In the genomic region with DNA sequence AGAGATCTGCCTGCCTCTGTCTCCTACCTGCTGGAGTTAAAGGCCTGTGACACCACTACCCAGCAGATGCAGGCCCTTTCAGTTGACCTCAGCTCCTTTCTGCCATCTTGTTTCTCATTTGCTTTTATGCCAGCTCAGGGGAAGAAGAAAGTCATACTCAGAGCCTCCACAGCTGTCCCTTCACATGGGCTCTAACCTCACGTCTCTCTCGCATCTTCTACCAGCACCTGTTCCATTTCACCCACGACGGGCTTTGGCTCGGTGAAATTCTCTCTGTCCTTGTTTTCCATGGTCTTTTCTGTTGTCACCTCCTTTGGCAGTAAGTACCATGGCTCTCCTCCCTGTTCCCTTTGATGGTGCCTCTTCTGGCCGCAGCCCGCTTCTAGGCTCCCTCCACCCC, we compare ENCODE assay signal across 28 mouse cellular contexts. TPM values are rescaled to one million over a fixed set of nuclear protein-coding genes. Genes with fewer than 3 reads are reported as not detected.
DNase-seq lines count a peak whose midpoint lies in the region; ATAC-seq and TF ChIP-seq lines count a peak whose summit lies in the region.
"Had no signal": no experiment of that assay in that cellular context is flagged by ENCODE, and none has a peak within 500 bp of the region (broad histone marks: within the 10 kb centered on the region; RNA-seq: fewer than 3 reads in every experiment).

No protein-coding gene starts in this region.

- H3K9ac ChIP-seq in stomach, embryonic 15.5 days: no peak overlapping the region
- no peak overlapping the region for H3K9ac ChIP-seq in stomach, postnatal 0 days (ENCODE audit: low read length)
- H3K9ac ChIP-seq in embryonic facial prominence, embryonic 12.5 days: no peak overlapping the region
- H3K9ac ChIP-seq in limb, embryonic 13.5 days: no peak overlapping the region
- H3K9ac ChIP-seq: forebrain, postnatal 0 days; heart, embryonic 13.5 days; hindbrain, embryonic 14.5 days; liver, embryonic 14.5 days; lung, embryonic 14.5 days; midbrain, embryonic 15.5 days had no signal

- no peak for ATAC-seq in stomach, embryonic 15.5 days (ENCODE audit: insufficient read depth, low FRiP score, low read depth)
- no peak for ATAC-seq in stomach, postnatal 0 days (ENCODE audit: low FRiP score, low TSS enrichment)
- no peak for ATAC-seq in embryonic facial prominence, embryonic 12.5 days (ENCODE audit: insufficient number of reproducible peaks, insufficient read depth, low FRiP score, low TSS enrichment)
- ATAC-seq in limb, embryonic 13.5 days (ENCODE audit: low FRiP score, low read depth): no peak
- ATAC-seq: forebrain, postnatal 0 days; midbrain, embryonic 15.5 days had no signal

- no peak for TF ChIP-seq EP300 in stomach, postnatal 0 days (optimal IDR thresholded peaks at IDR 0.05)

- no peaks in the 10 kb centered on the region for H3K9me3 ChIP-seq in stomach, embryonic 15.5 days
- no peaks in the 10 kb centered on the region for H3K9me3 ChIP-seq in stomach, postnatal 0 days (ENCODE audit: control insufficient read depth, low read length)
- H3K9me3 ChIP-seq in embryonic facial prominence, embryonic 12.5 days: no peaks in the 10 kb centered on the region
- no peaks in the 10 kb centered on the region for H3K9me3 ChIP-seq in limb, embryonic 13.5 days
- H3K9me3 ChIP-seq: heart, embryonic 13.5 days; midbrain, embryonic 10.5 days; midbrain, embryonic 15.5 days had no signal

- no peak overlapping the region for H3K4me3 ChIP-seq in stomach, embryonic 15.5 days (replicated peaks)
- no peak overlapping the region for H3K4me3 ChIP-seq in stomach, postnatal 0 days (ENCODE audit: low read depth, low read length)
- H3K4me3 ChIP-seq in embryonic facial prominence, embryonic 12.5 days: no peak overlapping the region
- no peak overlapping the region for H3K4me3 ChIP-seq in limb, embryonic 13.5 days
- H3K4me3 ChIP-seq: erythroblast, embryonic 14.5 days; heart, embryonic 13.5 days; midbrain, embryonic 10.5 days; midbrain, embryonic 15.5 days had no signal

- no peak for DNase-seq in stomach, postnatal 0 days (ENCODE audit: low spot score)
- DNase-seq in urinary bladder, postnatal 14 days (ENCODE audit: low spot score): no peak
- DNase-seq in cerebellum, postnatal 25 days: no peak
- DNase-seq in T-cell, adult 2 months (ENCODE audit: low spot score): no peak
- DNase-seq: adrenal gland, postnatal 14 days; B cell, adult 2 months; cerebellum, adult 18-20 months; cerebellum, postnatal 10 days; forebrain, postnatal 0 days; gastrocnemius, postnatal 14 days; heart, adult 11 months; heart, postnatal 10 days; kidney, adult 11 months; kidney, postnatal 4 days; liver; lung, embryonic 14.5 days; lung, postnatal 14 days; right cerebral cortex, postnatal 4 days; thymus, postnatal 14 days had no signal

- 0 out of 2 replicates have a peak overlapping the region, but pooled peaks have one; percentile 0 for H3K27ac ChIP-seq in stomach, embryonic 15.5 days
- H3K27ac ChIP-seq in stomach, postnatal 0 days (replicated peaks): no peak overlapping the region
- H3K27ac ChIP-seq in embryonic facial prominence, embryonic 12.5 days: peak overlapping the region; percentile 1; the same call in 1 of the 2 replicates
- 0 out of 2 replicates have a peak overlapping the region, but pooled peaks have one; percentile 22 for H3K27ac ChIP-seq in limb, embryonic 13.5 days
- H3K27ac ChIP-seq: heart, embryonic 13.5 days; hindbrain, embryonic 14.5 days; liver, embryonic 14.5 days; midbrain, embryonic 10.5 days; midbrain, embryonic 15.5 days had no signal

- no peak overlapping the region for H3K4me2 ChIP-seq in stomach, embryonic 15.5 days
- H3K4me2 ChIP-seq in stomach, postnatal 0 days (replicated peaks; ENCODE audit: low read depth): no peak overlapping the region
- H3K4me2 ChIP-seq in embryonic facial prominence, embryonic 12.5 days (replicated peaks): no peak overlapping the region
- no peak overlapping the region for H3K4me2 ChIP-seq in limb, embryonic 13.5 days (replicated peaks)
- H3K4me2 ChIP-seq: heart, embryonic 13.5 days; hindbrain, embryonic 14.5 days; lung, embryonic 14.5 days; midbrain, embryonic 15.5 days had no signal

- no peak for TF ChIP-seq CTCF in stomach, postnatal 0 days (IDR thresholded peaks at IDR 0.05; ENCODE audit: low read depth)

- peaks cover 58% of the 10 kb centered on the region for H3K4me1 ChIP-seq in stomach, embryonic 15.5 days
- H3K4me1 ChIP-seq in stomach, postnatal 0 days (replicated peaks; ENCODE audit: control insufficient read depth, insufficient read depth): peaks cover 34% of the 10 kb centered on the region
- peaks cover 60% of the 10 kb centered on the region for H3K4me1 ChIP-seq in embryonic facial prominence, embryonic 12.5 days
- H3K4me1 ChIP-seq in limb, embryonic 13.5 days: peaks cover 80% of the 10 kb centered on the region

- no peaks in the 10 kb centered on the region for H3K36me3 ChIP-seq in stomach, embryonic 15.5 days
- H3K36me3 ChIP-seq in stomach, postnatal 0 days (ENCODE audit: control insufficient read depth, insufficient read depth, low read length): no peaks in the 10 kb centered on the region
- H3K36me3 ChIP-seq in embryonic facial prominence, embryonic 12.5 days: no peaks in the 10 kb centered on the region
- H3K36me3 ChIP-seq in limb, embryonic 13.5 days: peaks cover 3% of the 10 kb centered on the region
- H3K36me3 ChIP-seq: heart, embryonic 13.5 days; midbrain, embryonic 15.5 days had no signal

- no peaks in the 10 kb centered on the region for H3K27me3 ChIP-seq in stomach, embryonic 15.5 days (replicated peaks)
- H3K27me3 ChIP-seq in stomach, postnatal 0 days (ENCODE audit: control insufficient read depth, insufficient read depth, low read length): no peaks in the 10 kb centered on the region
- H3K27me3 ChIP-seq in embryonic facial prominence, embryonic 12.5 days: no peaks in the 10 kb centered on the region
- no peaks in the 10 kb centered on the region for H3K27me3 ChIP-seq in limb, embryonic 13.5 days
- H3K27me3 ChIP-seq: heart, embryonic 13.5 days; midbrain, embryonic 15.5 days had no signal

- 88% methylated on average over 7 of the region's 7 CpGs for WGBS in stomach, embryonic 15.5 days
- 81% methylated on average over 7 of the region's 7 CpGs for WGBS in stomach, postnatal 0 days
- WGBS in embryonic facial prominence, embryonic 12.5 days: 90% methylated on average over 7 of the region's 7 CpGs
- 87% methylated on average over 7 of the region's 7 CpGs for WGBS in limb, embryonic 13.5 days

RNA-seq across cellular contexts. Expression of gene Ier5, which starts 9.1 kb away (rescaled TPM):
- 5.8 TPM in 2 replicates for polyA plus RNA-seq in stomach, embryonic 15.5 days (2015; fragmentation: Nextera tagmentation; extraction: Ambion mirVana)
- polyA plus RNA-seq in stomach, postnatal 0 days (2015; fragmentation: Nextera tagmentation; extraction: Ambion mirVana): 7.3 and 11.2 TPM in 2 replicates
- polyA plus RNA-seq in embryonic facial prominence, embryonic 12.5 days (2016; fragmentation: Nextera tagmentation; extraction: Ambion mirVana): 17.3 and 19.9 TPM in 2 replicates
- polyA plus RNA-seq in limb, embryonic 13.5 days (2015; fragmentation: Nextera tagmentation; extraction: Ambion mirVana): 5.8 and 6.0 TPM in 2 replicates

RNA-seq across cellular contexts. Expression of gene Mr1, which starts 56.3 kb away (rescaled TPM):
- polyA plus RNA-seq in stomach, embryonic 15.5 days (2015; fragmentation: Nextera tagmentation; extraction: Ambion mirVana): 6.4 and 7.8 TPM in 2 replicates
- 4.2 and 4.3 TPM in 2 replicates for polyA plus RNA-seq in stomach, postnatal 0 days (2015; fragmentation: Nextera tagmentation; extraction: Ambion mirVana)
- 4.6 and 6.2 TPM in 2 replicates for polyA plus RNA-seq in embryonic facial prominence, embryonic 12.5 days (2016; fragmentation: Nextera tagmentation; extraction: Ambion mirVana)
- 7.6 and 7.7 TPM in 2 replicates for polyA plus RNA-seq in limb, embryonic 13.5 days (2015; fragmentation: Nextera tagmentation; extraction: Ambion mirVana)
- polyA plus RNA-seq: erythroblast, embryonic 14.5 days had no signal
